Mouse (Mus musculus) CH12F3 (cell line): ENCODE data around the gene Hpse2.
"Not testable (repeated sequence)": the region's sequence is repeated elsewhere in the genome, so short reads cannot be mapped to it uniquely, and the experiment has no call there.

Experiments used
- in situ Hi-C: fragments of 300-500 bp; cut with MboI; formaldehyde crosslinking; loops from 2 replicates; pipeline ENCODE4 v1.14.3; 2020; ENCODE audit warnings: low sequenced_read_pairs

Hpse2 gene

DNA sequence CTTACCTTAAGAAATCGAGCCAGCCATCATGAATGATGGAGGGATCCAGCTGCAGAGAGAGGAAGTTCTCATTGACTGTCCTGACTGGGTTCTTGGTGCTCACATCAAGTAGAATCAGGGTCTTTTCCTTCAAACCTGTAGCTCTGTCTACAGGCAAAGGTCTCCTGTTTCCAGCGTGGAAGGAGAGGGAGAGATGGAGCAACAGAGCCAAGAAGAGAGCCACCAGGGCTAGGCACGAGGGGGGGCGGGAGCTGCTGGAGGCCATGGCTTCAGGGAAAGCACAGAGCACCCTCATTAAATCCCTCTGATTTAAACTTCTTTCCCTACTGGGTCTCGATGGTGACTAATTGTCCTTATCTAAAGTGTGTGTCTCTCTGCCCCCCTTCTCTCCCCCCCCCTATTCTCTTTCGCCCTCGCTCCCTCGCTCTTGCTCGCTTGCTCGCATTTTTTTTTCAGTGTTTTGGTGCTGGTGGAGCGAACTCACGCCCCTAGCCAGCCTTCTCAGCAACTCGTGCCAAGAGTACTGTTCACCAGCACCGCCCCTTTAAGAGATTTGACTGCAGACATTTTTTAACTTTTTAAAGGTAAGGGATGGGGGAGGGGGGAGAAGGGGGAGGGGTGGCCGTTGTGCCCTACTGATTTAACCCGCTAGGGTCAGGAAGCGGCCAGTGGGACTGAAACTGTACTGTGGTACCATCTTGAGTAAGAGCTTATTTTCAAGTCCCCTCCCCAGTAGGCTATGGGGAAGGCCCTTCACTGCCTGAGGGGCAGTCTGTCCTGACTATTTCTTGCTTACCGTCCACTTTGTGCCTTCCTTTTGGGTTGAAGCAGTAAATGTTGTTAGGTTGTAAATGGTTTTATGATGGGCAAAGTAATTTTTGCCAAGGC is at the start of gene Hpse2:
Gene Hpse2, minus strand, starts transcription at position 339 of the 888 bp plus-strand sequence.
- in situ Hi-C loops = no loop called here

DNA sequence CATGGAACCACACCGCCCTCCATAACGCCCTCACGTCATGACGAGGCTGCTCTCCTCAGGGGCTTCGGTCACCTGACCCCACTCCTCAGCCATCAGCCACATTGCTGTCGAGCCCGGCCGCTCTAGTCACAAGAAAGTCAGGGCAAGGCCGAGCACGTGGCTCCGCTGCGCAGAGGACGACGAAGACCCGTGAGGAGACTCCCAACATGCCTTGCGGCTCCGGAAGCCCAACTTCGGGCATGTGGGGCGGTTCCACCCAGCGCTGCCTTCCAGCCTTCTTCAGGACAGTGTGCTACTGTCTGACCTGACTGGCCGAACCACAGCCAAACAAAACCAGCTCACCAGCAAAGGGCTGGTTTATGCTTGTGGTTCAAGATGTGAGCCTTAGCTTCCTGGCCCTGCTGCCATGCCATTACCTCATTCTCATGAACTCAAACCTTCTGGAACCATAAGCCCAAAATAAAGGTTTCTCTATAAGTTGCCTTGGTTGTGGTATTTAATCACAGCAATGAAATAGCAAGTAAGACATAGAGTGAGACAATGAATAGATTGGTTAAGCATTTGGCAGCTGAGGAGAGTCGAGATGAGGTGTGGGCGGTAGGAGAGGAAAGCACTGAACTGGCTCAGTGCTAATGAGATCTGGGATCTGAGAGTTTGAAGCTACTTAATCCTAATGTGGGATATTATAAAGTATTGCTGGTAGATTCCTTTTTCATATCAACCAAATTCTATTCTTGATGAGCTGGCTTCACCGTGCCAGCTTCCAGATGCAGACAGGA is 39.5 kb upstream of the Hpse2 start:
- in situ Hi-C loops = no loop called here

DNA sequence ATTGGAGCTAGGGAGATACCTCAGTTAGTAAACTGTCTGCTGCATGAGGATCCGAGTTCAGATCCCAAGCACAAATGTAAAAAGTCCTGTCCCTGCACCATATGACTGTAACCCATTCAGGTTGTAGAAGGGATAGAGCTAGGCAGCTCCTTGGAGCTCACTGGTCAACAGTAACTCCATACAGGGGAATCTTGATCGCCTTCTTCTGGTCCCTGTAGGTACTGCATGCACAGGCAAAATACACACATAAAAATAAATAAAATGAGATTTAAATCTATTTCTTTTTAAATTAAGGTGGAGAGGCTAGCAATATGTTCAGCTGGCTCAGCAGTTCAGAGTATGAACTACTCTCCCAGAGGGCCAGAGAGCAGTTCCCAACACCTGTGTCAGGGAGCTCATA is 35.9 kb upstream of the Hpse2 start:
- in situ Hi-C loops = no loop called here

DNA sequence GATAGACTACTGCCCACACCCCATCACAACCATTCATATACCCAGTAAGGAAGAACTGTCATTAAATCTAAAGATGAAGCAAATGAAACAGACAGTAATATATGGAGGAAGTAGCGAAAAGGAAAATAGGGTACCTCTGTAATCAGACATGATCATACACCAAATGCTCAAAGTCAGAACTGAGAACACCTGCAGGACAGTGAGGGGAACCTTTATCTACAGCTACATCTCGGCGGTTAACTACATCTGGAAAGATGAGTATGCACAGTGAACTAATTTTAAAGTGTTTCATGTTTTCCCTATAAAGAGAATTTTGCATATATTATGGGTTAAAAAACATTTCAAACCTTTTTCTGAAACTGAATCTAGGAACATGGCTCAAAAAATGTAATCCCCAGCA is 32.4 kb upstream of the Hpse2 start:
- in situ Hi-C loops = no loop called here

DNA sequence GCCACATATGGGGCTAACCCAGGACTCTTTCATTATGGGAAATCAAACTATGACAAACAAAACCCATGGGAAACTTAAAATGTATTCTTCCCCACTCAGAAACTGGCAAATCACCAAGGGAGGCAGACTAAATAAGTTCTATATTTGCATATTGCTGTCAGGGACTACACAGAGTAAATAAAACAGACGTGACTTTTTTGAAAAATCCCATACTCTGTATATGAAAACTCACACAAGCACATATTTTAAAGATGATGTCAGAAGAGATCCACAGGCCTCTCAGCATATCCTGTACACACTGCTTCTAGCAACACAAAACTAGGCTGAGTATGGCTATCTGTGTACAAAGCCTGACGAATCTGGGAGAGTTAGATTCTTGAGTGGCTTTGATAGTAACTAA is 27.4 kb upstream of the Hpse2 start:
- in situ Hi-C loops = no loop called here

DNA sequence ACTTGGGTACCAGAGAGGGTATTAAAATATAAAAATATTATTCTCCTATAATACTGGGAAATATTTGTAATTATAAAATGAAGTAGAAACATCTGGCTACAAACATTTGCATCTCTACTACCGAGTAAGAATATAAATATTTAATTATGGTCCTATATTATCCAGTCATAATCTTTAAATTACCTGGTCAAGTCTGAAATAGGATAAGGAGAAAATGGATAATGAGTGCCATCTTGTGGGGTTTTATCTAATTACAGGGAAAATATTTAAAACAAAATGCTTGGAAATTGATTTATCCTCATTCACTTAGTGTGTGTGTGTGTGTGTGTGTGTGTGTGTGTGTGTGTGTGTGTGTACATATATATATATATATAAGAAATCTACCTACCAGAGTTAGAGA is 19.0 kb upstream of the Hpse2 start:
- in situ Hi-C loops = no loop called here

DNA sequence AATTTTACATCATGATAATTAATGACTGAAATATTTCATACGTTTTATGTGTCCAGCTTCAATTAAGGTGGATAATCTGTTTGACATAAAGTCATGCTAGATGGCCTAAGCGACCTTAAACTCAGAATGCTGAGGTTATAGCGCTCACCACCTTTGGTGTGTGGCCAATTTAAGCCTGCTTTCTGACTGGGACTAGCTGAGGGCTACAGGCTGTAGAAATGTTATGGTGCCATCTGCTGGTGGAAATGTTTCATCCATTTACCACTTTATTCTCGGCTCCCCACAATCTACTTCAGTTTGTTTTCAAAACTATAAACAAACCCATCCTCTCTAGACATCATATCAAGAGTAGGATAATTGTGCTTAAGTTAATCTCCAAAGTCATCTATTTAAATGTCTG is 8.2 kb upstream of the Hpse2 start:
- in situ Hi-C loops = no loop called here

DNA sequence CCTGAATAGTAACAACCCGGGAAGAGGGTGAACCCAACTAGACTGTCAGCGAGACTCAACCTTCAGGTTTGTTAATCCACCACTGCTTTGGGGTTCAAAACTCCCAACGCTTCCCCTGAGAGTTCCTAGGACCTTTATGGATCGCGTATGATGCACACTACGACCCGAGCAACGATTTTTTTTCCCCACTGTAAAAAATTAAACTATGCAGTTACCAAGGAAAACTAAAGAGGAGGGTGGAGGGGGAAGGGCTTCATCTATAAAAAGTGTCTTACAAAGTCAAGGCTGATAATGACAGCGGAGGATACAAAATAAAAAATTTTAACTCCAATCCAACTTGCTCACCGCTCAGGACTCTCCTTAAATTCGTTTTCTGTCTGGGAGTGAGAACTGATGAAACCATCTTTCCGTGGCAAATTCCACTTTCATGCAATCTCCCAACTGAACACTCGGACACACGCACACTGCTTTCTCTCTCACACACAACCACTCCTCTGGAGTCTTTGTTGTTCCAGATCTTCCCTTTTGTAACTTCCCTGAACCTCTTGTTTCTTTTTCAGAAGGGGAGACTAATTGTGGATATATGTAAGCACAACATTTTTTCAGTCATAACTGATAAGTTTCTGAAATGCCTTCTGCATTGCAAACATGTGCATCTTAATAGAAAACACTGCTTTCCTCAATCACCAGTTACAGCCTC is 934 bp downstream of the Hpse2 start:
- in situ Hi-C loops = no loop called here

DNA sequence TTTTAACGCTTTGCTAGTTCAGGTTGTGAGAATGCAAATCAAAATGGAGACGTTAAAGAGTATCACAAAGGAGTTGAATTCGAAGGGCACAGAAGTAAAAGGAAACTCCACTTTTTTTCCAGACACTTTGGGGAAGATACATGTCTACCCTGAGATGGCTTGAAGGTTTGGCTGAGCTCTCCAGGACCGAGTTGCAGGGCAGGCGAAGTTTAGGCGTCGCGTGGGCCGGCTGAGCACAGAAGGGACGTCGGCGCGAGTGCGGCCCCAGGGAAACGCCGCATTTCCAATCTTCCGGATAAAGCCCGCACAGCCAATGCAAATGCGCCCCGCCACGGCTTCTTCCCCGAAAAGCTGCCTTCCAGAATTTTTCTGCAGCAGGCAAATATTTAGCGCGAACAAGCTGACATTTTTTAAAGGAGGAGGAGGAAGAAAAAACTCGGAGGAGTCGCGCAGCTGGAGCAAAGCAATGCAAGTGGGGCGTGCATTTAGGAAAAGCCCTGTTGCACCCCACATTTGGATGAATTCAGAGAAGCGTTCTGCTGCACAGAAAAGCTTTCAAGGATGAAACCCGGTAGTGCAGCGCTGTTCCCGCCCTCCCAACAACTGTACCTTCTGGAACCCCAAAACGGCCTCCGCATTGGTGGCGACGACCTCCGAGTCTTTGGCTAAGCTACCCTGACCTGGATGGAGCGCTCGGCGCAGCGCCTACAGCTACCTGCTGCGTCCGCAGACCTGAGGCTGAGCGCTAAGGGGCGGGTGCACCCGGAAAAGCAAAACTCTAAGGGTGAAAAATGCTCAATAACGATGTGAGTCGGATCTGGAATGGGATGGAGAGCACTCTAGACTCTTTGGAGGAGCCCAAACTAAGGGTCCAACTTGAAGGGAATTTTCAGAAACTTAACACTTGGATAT is 1.9 kb downstream of the Hpse2 start:
- in situ Hi-C loops = no loop called here

DNA sequence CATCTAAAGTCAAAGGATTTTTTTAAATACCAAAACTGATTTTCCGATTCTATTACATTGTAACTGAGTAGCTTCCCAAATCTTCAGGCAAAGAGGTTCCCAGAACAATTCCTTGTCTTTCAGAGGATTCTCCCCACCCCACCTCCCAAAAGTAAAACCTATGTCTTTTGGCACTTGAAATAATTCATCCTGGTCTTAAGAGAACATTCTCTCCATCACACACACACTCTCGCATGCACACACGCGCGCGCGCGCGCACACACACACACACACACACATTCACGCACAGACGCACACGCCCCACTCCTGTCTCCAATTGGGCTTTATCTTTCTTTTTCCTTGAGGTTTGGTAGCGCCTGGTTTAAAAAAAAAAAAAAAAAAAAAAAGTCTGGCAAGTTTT is 2.7 kb downstream of the Hpse2 start:
- in situ Hi-C loops = no loop called here

DNA sequence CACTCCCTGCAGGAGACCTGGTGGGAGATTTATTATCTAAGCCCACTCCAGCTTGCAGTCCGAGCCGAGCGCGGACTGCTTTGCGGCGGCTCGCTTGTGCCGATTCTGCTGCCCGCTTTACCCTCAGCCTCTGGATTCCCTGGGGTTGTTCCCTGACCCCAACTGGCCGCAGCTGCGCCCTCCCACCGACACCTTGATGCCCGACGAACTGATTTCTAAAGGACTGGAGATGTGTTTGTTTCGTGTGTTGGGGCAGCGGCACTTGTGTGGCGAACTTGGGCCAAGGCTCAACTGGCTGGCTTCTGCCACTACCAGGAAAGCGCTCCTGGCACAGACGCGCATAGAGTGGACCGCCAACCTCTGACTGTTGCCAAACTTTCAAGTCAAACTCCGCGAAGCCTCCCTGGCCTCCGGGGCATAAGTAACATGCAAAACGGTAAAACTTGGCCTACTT is 3.1 kb downstream of the Hpse2 start:
- in situ Hi-C loops = no loop called here

DNA sequence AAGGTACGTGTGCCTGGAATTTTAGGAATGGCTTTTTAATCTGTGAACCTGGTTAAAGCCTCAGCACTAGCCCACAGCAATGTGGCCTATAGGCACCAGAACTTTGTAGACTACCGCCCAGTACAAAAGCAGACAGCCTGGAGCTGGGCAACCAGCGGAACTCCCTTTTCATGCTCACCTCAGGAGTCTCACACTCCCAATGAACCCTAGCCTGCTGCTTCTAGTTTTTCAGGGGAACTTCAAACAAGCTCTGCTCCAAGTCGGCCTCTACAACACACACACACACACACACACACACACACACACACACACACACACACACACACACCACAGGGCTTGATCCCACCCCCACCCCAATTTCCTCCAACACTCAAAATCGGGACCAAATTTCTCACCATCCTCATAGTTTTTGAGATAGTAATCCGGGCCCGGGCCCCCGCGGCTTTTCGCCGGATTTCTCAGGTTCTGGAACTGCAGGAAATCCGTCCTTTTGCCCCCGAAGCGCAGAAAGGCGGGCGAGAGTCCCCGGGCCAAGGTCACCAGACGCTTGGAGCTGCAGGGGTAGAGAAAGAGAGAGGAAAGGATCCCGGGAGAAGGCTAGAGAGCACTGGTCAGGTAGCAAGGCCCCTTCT is 3.7 kb downstream of the Hpse2 start:
- in situ Hi-C loops = no loop called here

DNA sequence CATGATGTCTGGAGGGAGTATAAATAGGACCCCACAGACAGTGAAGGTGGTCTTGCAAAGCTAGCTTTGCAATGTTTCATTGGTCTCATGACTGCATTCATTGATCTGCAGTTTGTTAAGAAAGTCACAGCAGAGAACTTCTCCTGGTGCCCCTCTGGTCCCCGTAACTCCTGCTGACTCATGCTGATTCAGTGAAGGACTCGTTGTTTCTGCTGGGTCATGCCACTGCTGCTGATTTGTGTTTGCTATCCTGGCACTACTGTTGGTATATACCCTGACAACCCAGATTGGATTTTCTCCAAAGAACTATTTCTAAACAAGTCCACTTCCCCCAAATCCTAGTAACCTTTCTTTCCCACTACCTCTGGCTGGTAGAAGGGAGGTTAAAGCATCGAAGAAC is 29.3 kb downstream of the Hpse2 start:
- in situ Hi-C loops = no loop called here

DNA sequence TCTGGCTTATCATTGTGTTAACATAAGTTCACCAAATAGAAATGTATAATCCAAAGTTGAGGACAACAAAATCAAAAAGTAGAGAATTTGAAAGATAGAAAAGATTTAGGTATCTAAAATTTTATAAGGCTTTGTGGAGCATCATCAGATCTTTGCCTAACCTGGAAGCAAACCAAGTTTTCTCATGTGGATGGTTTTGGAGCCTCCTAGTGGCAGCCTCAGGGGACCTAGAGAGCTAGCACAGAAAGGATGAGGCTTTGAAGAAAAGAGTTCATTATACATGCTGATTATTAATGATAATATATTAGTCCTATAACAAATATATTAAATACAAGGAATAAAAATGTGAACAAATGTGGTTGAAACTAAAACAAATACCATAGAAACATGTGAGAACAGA is 77.0 kb downstream of the Hpse2 start:
- in situ Hi-C loops = no loop called here

DNA sequence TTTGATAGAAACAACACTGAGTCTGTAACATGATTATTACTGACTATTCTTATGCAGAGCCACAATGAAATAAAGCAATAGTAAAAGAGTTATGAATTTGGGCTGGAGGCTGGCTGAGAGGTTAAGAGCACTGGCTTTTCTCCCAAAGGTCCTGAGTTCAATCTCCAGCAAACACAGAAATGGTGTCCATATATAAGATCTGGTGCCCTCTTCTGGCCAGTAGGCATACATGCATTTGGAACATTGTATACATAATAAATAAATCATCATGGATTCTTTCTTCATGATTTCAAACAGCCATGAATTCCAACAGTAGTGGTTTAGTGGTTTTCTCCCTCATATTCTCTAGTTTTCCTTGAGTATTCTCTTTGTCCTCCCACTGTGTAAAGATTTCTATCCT is 81.4 kb downstream of the Hpse2 start:
- in situ Hi-C loops = loop anchor here (10.0 kb wide), 1 partner anchor 502 kb away; no protein-coding TSS in a partner anchor

DNA sequence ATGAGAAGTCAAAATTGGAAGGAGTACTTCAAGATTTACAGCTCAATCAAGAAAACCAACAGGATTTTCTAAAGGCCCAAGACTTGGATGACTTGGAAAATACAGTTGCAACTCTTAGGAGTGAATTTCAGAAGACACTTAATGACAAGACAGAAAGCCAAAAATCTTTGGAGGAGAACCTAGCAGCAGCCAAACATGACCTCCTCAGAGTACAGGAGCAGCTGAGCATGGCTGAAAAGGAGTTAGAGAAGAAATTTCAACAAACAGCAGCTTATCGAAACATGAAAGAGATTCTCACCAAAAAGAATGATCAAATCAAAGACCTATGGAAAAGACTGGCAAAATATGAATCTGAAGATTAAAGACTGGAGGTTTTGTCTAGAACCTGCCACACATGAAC is 106.8 kb downstream of the Hpse2 start:
- in situ Hi-C loops = not testable (repeated sequence)

DNA sequence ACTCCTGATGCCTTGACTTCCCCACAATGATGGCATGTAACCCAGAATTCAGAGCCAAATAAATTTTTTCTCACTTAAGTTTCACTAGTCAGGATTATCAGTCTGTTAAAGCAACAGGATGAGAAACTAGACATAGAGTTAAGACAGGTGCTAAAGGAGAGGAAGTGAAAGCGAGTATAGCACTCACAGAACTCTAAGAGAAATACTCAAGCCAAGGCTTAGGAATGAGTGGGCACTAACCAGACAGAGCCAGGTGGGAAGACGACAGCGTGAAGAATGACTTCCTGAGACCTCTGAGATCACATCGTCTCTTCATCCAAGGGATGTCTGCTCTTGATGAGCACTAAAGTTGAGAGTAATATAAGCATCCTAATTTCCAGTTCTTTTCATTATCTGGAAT is 144.2 kb downstream of the Hpse2 start:
- in situ Hi-C loops = no loop called here

DNA sequence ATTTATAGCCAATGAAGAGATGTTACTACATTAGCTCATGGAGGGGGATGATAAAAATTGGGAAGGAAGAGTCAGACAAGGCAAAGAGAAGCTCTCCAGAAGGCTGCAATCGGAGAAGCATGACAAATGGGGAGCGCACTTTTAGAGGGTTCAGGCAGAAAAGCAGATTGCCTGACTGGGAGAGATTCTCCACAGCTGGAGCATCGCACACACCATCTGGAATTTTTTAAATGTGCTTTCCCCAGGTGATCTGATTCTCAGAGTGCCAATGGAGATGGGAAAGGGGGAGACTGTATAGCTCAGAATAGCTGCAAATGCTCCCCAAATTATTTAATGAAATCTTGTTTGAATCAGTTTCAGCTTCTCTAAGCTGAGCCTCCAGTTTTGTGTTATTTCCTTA is 156.4 kb downstream of the Hpse2 start:
- in situ Hi-C loops = no loop called here

DNA sequence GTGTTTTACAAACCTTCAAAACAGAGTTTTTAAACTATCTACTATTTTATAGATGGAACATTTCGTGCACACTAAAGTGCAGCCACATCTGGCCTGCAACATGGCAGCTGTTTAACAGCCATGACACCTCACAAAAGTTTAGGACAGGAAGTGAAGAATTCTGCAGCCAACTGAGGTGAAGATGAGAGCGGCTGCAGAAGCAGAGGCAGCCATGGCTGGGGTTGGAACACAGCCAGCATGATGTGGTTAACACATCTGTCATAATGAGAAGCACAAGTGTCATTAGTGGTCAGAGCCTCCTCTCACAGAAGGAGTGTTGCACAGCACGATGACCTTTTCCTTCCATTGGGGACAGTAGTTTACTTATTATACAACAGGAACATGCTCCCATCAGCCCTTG is 194.6 kb downstream of the Hpse2 start:
- in situ Hi-C loops = no loop called here

DNA sequence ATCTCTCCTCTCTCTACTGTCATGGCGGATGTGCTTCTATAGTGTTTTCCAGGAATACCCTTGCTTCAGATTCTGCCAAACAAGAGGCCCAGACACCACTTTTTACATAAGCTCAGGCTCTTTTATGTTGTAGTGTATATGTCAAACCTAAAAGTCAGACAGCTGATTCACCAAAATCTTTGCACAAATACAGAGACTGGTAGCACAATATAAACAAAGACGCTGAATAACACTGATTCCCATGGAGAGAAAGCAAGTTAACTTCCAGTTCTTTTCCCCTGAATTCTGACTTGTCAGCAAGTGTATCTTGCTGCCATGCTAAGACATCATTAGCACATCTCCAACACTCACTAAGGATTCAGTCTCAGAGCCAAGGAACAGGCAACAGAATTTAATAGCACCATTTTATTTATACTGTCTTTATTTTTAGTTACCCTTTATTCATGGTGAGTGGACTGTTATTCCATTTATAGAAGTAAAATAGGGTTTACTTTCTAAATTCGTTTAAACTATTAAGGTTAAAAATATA is 212.7 kb downstream of the Hpse2 start:
- in situ Hi-C loops = no loop called here
